Mouse (Mus musculus): ENCODE results near the gene Tox2. TPM values are rescaled to one million over a fixed set of nuclear protein-coding genes. Genes with fewer than 3 reads are reported as not detected.

The Tox2 gene
- total RNA-seq, 2 experiments from 2014 or later, result 0.28 to 0.31 TPM

GRCm38 (mm10) chr2:163213085-163213484, 10.2 kb downstream of the Tox2 start:
- H3K27ac ChIP-seq, result no peak overlapping the region
- no peak for TF ChIP-seq CTCF (IDR thresholded peaks at IDR 0.05)
- no peak for DNase-seq
- intact Hi-C loops (cut with DNase I), result no loop called here
- H3K4me3 ChIP-seq, result no peak overlapping the region

- intact Hi-C loops (cut with DNase I), result no loop called here
Observed at GRCm38 (mm10) chr2:163218095-163218494, 15.2 kb downstream of the Tox2 start.

GRCm38 (mm10) chr2:163218571-163218970, 15.6 kb downstream of the Tox2 start:
- Histone ChIP-seq H3K27ac (no peak overlapping the region), H3K4me3 (no peak overlapping the region)
- TF ChIP-seq CTCF (IDR thresholded peaks at IDR 0.05), result no peak
- no peak for DNase-seq
- intact Hi-C loops (cut with DNase I), result no loop called here

More at GRCm38 (mm10) chr2:163218095-163218494, 15.2 kb downstream of the Tox2 start:
- no peak overlapping the region for H3K27ac ChIP-seq
- DNase-seq, result no peak
- no peak for TF ChIP-seq CTCF (IDR thresholded peaks at IDR 0.05)
- H3K4me3 ChIP-seq, result no peak overlapping the region

- TF ChIP-seq CTCF (IDR thresholded peaks at IDR 0.05), result no peak
- DNase-seq, result no peak
- no peak overlapping the region for H3K4me3 ChIP-seq
- intact Hi-C loops (cut with DNase I), result no loop called here
- H3K27ac ChIP-seq, result no peak overlapping the region
Observed at GRCm38 (mm10) chr2:163219447-163219846, 16.5 kb downstream of the Tox2 start.

- Histone ChIP-seq H3K4me3 (no peak overlapping the region), H3K27ac (no peak overlapping the region)
- no peak for TF ChIP-seq CTCF (IDR thresholded peaks at IDR 0.05)
- intact Hi-C loops (cut with DNase I), result no loop called here
- no peak for DNase-seq
Observed at GRCm38 (mm10) chr2:163220706-163221105, 17.8 kb downstream of the Tox2 start.

- no peak for DNase-seq
- Histone ChIP-seq H3K4me3 (no peak overlapping the region), H3K27ac (no peak overlapping the region)
- TF ChIP-seq CTCF (IDR thresholded peaks at IDR 0.05), result no peak
- intact Hi-C loops (cut with DNase I), result no loop called here
Observed at GRCm38 (mm10) chr2:163225302-163225701, 22.4 kb downstream of the Tox2 start.

GRCm38 (mm10) chr2:163229050-163229449, 26.1 kb downstream of the Tox2 start:
- Histone ChIP-seq H3K4me3 (no peak overlapping the region), H3K27ac (no peak overlapping the region)
- intact Hi-C loops (cut with DNase I), result no loop called here
- DNase-seq, result no peak
- no peak for TF ChIP-seq CTCF (IDR thresholded peaks at IDR 0.05)

GRCm38 (mm10) chr2:163231781-163232534, 29.0 kb downstream of the Tox2 start:
- intact Hi-C loops (cut with DNase I), result no loop called here
- Histone ChIP-seq H3K27ac (no peak overlapping the region), H3K4me3 (no peak overlapping the region)
- DNase-seq, result no peak
- TF ChIP-seq CTCF (IDR thresholded peaks at IDR 0.05), result no peak

- no peak overlapping the region for H3K27ac ChIP-seq
- TF ChIP-seq CTCF (IDR thresholded peaks at IDR 0.05), result no peak
- DNase-seq, result no peak
- intact Hi-C loops (cut with DNase I), result no loop called here
- H3K4me3 ChIP-seq, result no peak overlapping the region
Observed at GRCm38 (mm10) chr2:163233666-163234065, 30.7 kb downstream of the Tox2 start.

GRCm38 (mm10) chr2:163236057-163236456, 33.1 kb downstream of the Tox2 start:
- no peak for DNase-seq
- TF ChIP-seq CTCF (IDR thresholded peaks at IDR 0.05), result no peak
- Histone ChIP-seq H3K27ac (no peak overlapping the region), H3K4me3 (no peak overlapping the region)
- intact Hi-C loops (cut with DNase I), result no loop called here

- no peak for TF ChIP-seq CTCF (IDR thresholded peaks at IDR 0.05)
- intact Hi-C loops (cut with DNase I), result no loop called here
- no peak overlapping the region for H3K4me3 ChIP-seq
- no peak overlapping the region for H3K27ac ChIP-seq
- peak; percentile 23 for DNase-seq
Observed at GRCm38 (mm10) chr2:163237999-163238529, 35.1 kb downstream of the Tox2 start.

GRCm38 (mm10) chr2:163239945-163240344, 37.0 kb downstream of the Tox2 start:
- intact Hi-C loops (cut with DNase I), result no loop called here
- no peak for DNase-seq
- Histone ChIP-seq H3K4me3 (no peak overlapping the region), H3K27ac (no peak overlapping the region)
- no peak for TF ChIP-seq CTCF (IDR thresholded peaks at IDR 0.05)

- TF ChIP-seq CTCF (IDR thresholded peaks at IDR 0.05), result no peak
- intact Hi-C loops (cut with DNase I), result no loop called here
- no peak overlapping the region for H3K4me3 ChIP-seq
- DNase-seq, result no peak
- H3K27ac ChIP-seq, result no peak overlapping the region
Observed at GRCm38 (mm10) chr2:163241867-163242266, 38.9 kb downstream of the Tox2 start.
